Mouse (Mus musculus) embryonic facial prominence, embryonic 13.5 days (tissue): ENCODE results near the gene Mtss1l. TPM values are rescaled to one million over a fixed set of nuclear protein-coding genes. Genes with fewer than 3 reads are reported as not detected.

Experiments
- ATAC-seq: fragments of 200-750 bp; cut with Nextera tagmentation; 2 replicates; pipeline ENCODE4 v1.8.0; 2017; ENCODE audit warnings: low read depth; ENCODE audit not compliant: insufficient number of reproducible peaks, insufficient read depth, low FRiP score, low TSS enrichment
- H3K27ac ChIP-seq: fragments of 300-500 bp; sonication (generic); 2 replicates; pipeline ENCODE4 v1.5.1; 2015; ENCODE audit warnings: moderate library complexity, mild to moderate bottlenecking, inconsistent platforms
- H3K27me3 ChIP-seq: fragments of 300-500 bp; sonication (generic); 2 replicates; pipeline ENCODE4 v1.6.1; 2015; ENCODE audit warnings: mild to moderate bottlenecking, inconsistent platforms
- H3K36me3 ChIP-seq: fragments of 300-500 bp; sonication (generic); 2 replicates; pipeline ENCODE4 v1.6.1; 2015; ENCODE audit warnings: mild to moderate bottlenecking, inconsistent platforms
- H3K4me1 ChIP-seq: fragments of 300-500 bp; sonication (generic); 2 replicates; pipeline ENCODE4 v1.6.1; 2015; ENCODE audit warnings: inconsistent platforms
- H3K4me2 ChIP-seq: fragments of 300-500 bp; sonication (generic); 2 replicates; pipeline ENCODE4 v1.6.1; 2015; ENCODE audit warnings: moderate library complexity, mild to moderate bottlenecking, inconsistent platforms
- H3K4me3 ChIP-seq: fragments of 300-500 bp; sonication (generic); 2 replicates; pipeline ENCODE4 v1.5.1; 2015; ENCODE audit warnings: mild to moderate bottlenecking, inconsistent platforms
- H3K9ac ChIP-seq: fragments of 300-500 bp; sonication (generic); 2 replicates; pipeline ENCODE4 v1.6.1; 2015; ENCODE audit warnings: mild to moderate bottlenecking, inconsistent platforms
- H3K9me3 ChIP-seq: fragments of 300-500 bp; sonication (generic); 2 replicates; pipeline ENCODE4 v1.6.1; 2016; ENCODE audit warnings: inconsistent platforms
- WGBS: fragments of 180-500 bp; shearing (Covaris S2); methylation state at CpG from one replicate; pipeline ENCODE4 v1.1.7; 2015; ENCODE audit warnings: mixed read lengths; 5-methylcytosine and 5-hydroxymethylcytosine counted together
- polyA plus RNA-seq: library from polyadenylated mRNA; unstranded; fragments of >200 nt; fragmentation: Nextera tagmentation; extraction: Ambion mirVana; gene quantifications from 2 replicates; pipeline ENCODE4 v1.2.1, GENCODE M21; 2015

Mtss1l gene
- polyA plus RNA-seq, 1 experiment from 2014 or later, result 11.0 TPM

DNA sequence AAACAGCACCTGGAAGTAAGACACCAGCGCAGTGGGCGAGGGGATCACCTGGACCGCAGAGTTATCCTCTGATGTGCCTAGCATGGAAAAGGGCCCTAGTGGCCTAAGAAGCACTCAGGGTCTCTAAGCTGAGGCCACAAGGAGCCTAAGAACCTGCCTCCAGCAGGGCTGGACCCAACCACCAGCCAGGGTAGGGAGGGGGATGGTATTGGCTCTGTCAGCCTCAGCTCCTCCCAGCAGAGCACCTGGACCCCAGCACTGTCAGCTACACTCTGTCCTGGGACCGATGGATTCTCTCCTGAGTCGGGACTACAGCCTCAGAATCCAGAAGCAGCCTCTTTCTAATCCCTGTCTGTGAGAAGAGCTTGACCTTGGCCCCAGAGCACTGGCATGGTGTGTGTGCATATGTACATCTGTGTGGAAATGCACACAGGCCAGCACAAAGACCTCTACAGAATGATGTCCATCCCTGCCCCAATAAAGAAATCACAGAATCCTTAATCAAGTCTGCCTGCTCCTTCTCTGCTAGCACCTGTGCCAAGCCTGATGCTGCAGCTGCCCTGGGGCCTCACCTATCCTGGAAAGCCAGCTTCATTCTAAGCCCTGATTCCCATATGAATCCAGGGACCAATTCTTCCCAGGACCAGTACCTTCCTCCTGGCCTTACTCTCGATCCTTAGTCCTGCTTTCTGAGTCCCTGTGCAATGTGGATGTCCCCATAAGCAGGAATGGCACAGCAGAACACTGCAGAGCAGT lies 1.2 kb upstream of the Mtss1l start:
- ATAC-seq, result no peak
- H3K9me3 ChIP-seq, result no peaks in the 10 kb centered on the region
- no peaks in the 10 kb centered on the region for H3K27me3 ChIP-seq
- peaks cover 90% of the 10 kb centered on the region for H3K4me1 ChIP-seq
- no peak overlapping the region for H3K4me3 ChIP-seq
- 47% methylated on average over 6 of the region's 6 CpGs for WGBS
- peak overlapping the region; percentile 91 for H3K27ac ChIP-seq
- H3K9ac ChIP-seq, result peak overlapping the region; percentile 37; the same call in 1 of the 2 replicates
- H3K4me2 ChIP-seq, result peak overlapping the region; percentile 96; the same call in 1 of the 2 replicates
- H3K36me3 ChIP-seq, result peaks cover 13% of the 10 kb centered on the region

DNA sequence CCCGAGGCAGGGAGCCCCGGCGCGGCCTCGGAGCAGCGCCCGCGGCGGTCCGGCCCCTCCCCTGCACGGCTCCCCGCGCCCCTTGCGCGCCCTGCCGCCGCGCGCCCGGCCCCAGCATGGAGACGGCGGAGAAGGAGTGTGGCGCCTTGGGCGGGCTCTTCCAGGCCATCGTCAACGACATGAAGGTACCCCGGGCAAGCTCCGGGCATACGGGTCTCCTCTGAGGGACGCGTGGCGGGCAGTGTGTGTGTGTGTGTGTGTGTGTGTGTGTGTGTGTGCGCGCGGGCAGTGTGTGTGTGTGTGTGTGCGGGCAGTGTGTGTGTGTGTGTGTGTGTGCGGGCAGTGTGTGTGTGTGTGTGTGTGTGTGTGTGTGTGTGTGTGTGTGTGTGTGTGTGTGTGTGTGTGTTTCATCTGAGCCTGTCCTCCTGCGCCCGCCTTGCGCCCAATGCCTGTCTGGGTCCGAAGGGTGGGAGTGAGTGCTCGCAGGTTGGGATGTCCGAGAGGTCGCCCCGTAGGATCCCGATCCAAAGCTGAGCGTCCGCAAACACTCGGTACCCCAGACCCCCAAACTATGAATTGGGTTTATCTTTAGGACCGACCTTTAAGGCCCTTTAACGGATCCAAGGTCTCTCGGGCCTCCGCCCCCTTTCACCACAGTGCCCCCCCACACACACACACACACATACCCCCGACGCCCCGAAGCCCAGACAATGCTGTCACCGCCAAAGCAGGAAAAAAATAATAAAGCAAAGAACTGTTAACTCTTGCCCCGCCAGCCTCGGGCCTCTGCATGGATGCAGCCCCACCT lies 534 bp downstream of the Mtss1l start:
- H3K4me3 ChIP-seq, result peak overlapping the region; percentile 77
- H3K9ac ChIP-seq, result peak overlapping the region; percentile 94
- H3K4me1 ChIP-seq, result peaks cover 83% of the 10 kb centered on the region
- H3K9me3 ChIP-seq, result no peaks in the 10 kb centered on the region
- no peaks in the 10 kb centered on the region for H3K27me3 ChIP-seq
- ATAC-seq, result peak; percentile 8; the same call in 1 of the 2 replicates
- H3K4me2 ChIP-seq, result peak overlapping the region; percentile 96
- peak overlapping the region; percentile 91 for H3K27ac ChIP-seq
- peaks cover 26% of the 10 kb centered on the region for H3K36me3 ChIP-seq
- WGBS, result under 1% methylated on average over 40 of the region's 59 CpGs

DNA sequence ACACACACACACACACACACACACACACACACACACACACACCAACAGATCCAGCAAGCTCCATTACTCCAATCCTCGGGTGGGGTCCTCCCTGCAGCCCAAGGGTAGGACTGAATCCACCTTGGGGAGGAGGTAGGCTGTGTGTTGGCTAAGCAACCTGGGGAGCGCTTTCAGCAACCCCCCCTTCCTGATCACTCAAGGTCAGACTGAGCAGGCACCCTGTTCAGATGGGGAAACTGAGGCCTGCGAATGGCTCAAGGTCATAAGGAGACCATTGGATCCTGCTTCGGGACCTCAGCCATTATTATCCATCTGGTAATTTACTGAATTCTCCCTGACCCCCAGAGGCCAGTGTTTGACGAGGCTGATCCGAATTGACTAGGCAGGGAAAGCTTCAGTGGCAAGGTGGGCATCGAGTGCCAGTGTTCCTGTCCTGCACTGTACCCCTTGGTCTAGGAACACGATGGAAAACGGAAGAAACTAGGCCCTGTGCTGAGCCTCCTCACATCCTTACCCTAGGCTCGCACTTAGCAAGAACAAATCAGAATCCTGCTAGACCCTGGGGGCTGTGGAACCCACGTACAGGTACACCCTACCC lies 1.2 kb downstream of the Mtss1l start:
- H3K9me3 ChIP-seq, result no peaks in the 10 kb centered on the region
- H3K27me3 ChIP-seq, result no peaks in the 10 kb centered on the region
- H3K4me3 ChIP-seq, result peak overlapping the region; percentile 77
- ATAC-seq, result no peak
- H3K36me3 ChIP-seq, result peaks cover 33% of the 10 kb centered on the region
- peak overlapping the region; percentile 96 for H3K4me2 ChIP-seq
- H3K27ac ChIP-seq, result peak overlapping the region; percentile 91
- H3K9ac ChIP-seq, result peak overlapping the region; percentile 94
- 33% methylated on average over 11 of the region's 11 CpGs for WGBS
- peaks cover 79% of the 10 kb centered on the region for H3K4me1 ChIP-seq

DNA sequence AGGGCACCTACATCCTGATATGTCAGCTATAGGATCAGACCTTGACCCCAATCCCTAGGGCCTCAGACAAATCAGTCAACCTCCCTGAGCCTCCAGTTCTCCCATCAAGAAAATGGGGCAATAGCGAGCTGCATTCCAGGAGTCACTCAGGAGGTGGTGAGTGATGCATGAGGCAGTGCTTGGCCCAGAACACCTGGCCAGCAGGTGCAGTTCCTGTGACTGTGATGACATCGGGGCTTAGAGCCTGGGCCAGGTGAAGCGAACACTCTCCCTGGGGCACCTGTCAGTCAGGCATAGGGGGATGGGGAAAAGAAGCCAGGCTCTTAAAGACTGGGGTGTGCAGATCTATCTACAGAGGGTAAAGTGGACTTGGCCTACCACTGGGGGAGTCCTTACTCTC lies 3.2 kb downstream of the Mtss1l start:
- no peaks in the 10 kb centered on the region for H3K9me3 ChIP-seq
- H3K4me1 ChIP-seq, result peaks cover 60% of the 10 kb centered on the region
- no peak for ATAC-seq
- H3K36me3 ChIP-seq, result peaks cover 53% of the 10 kb centered on the region
- 0 out of 2 replicates have a peak overlapping the region, but pooled peaks have one; percentile 2 for H3K4me3 ChIP-seq
- H3K9ac ChIP-seq, result peak overlapping the region; percentile 94
- 57% methylated on average over 3 of the region's 3 CpGs for WGBS
- peak overlapping the region; percentile 96 for H3K4me2 ChIP-seq
- no peaks in the 10 kb centered on the region for H3K27me3 ChIP-seq
- H3K27ac ChIP-seq, result peak overlapping the region; percentile 77; the same call in 1 of the 2 replicates

DNA sequence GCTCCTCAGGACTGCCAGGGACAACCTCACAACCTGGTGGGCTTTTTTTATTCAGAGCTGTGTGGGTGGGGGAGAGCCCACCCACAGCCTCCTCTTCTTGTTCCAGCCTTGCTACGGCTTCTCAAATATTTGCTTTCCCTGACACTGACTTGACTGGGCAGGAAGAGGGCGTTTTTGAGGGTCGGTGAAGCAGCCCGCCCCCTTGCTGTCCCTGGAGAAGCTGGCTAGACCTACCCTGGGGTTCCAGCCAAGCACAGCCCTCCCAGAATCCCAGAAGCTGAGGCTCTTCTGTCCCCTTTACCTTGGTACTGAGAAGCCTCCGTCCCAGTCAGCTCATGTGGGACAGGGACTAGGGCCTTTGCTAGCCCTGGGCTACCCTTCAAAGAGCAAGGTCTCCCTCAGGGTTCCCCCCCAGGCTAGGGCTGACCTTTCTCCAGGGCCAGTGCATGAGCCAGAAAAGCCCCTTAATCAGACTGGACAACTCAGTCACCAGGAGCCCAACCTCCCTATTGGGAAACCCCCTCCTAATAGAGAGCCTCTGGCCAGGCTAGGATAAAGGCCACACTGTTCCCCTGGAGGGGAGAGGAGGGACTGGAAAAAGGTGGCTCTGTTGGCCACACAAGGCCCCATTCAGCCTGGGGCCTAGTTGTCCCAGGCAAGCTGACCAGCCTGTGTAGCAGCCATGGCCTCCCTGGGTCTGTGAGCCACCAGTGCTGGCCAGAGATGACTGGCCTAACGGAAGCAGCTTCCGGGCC lies 4.0 kb downstream of the Mtss1l start:
- ATAC-seq, result no peak
- Histone ChIP-seq H3K9ac (peak overlapping the region; percentile 51; the same call in 1 of the 2 replicates), H3K36me3 (peaks cover 61% of the 10 kb centered on the region), H3K4me1 (peaks cover 52% of the 10 kb centered on the region), H3K27ac (peak overlapping the region; percentile 77), H3K4me3 (0 out of 2 replicates have a peak overlapping the region, but pooled peaks have one; percentile 1), H3K27me3 (no peaks in the 10 kb centered on the region), H3K4me2 (peak overlapping the region; percentile 96), H3K9me3 (no peaks in the 10 kb centered on the region)
- WGBS, result 24% methylated on average over 7 of the region's 7 CpGs

DNA sequence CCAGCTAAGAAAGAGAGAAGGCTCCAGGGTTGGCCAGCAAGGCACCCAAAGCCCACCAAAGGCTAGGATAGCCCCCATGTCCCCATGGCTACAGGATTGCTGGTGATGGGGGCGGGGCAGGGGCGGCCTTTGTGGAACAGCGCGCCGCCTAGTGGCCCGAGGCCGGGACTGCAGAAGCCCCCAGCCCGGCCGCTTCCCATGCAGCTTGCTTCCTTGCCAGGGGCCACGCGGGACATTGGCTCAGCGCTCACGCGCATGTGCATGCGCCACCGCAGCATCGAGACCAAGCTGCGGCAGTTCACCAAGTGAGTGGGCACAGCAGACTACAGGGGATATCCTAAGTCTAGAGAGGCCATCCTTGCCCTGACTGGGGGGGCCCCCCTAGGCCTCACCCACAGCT lies 5.6 kb downstream of the Mtss1l start:
- Histone ChIP-seq H3K27ac (no peak overlapping the region), H3K4me2 (no peak overlapping the region), H3K27me3 (no peaks in the 10 kb centered on the region), H3K4me3 (no peak overlapping the region), H3K36me3 (peaks cover 77% of the 10 kb centered on the region), H3K9ac (no peak overlapping the region), H3K4me1 (peaks cover 43% of the 10 kb centered on the region), H3K9me3 (no peaks in the 10 kb centered on the region)
- WGBS, result 8% methylated on average over 18 of the region's 18 CpGs
- ATAC-seq, result no peak

DNA sequence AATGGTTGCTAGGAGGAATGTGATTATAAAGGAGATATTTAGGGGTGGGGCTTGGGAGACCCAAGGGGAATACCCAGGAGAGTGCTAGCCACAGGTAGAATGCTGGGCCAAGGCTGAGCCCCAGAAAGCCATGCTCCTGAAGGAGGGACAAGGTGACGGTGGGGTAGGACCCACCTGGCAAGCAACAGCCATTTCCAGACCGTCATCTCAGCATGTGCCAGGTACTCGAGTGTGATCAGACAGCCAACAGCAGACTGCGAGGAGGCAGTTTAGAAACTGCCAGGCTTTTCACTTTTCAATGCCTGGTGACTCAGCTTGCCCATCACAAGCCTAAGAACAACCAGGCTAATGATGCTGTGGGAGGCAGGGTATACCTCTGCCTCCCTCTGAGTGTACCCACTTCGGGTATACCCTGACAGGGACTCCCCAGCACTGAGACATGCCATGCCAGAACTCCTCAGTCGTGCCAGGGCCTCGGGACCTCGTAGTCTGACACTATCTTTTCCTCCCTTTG lies 10.1 kb downstream of the Mtss1l start:
- 92% methylated on average over 8 of the region's 8 CpGs for WGBS
- Histone ChIP-seq H3K4me3 (no peak overlapping the region), H3K4me2 (no peak overlapping the region), H3K27ac (no peak overlapping the region), H3K9me3 (no peaks in the 10 kb centered on the region), H3K4me1 (peaks cover 7% of the 10 kb centered on the region), H3K9ac (no peak overlapping the region), H3K27me3 (no peaks in the 10 kb centered on the region), H3K36me3 (peaks cover 97% of the 10 kb centered on the region)
- ATAC-seq, result no peak

DNA sequence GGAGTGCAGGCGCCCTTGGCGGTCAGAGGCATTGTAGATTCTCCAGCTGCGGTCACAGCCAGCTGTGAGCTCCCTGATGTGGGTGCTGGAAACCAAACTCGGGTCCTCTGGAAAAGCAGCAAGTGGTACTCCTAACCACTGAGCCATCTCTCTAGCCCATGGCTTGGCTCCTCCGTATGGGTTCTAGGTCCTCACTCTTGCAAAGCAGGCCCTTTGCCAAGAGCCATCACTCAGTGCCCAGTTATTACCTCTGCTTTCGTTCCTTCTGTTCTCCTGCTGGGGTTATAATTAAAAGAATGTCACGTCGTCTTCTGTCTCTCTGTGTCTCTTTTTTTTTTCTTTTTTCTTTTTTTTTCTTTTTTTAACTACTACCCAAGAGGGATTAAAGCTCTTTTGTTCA lies 11.8 kb downstream of the Mtss1l start:
- Histone ChIP-seq H3K4me2 (no peak overlapping the region), H3K9me3 (no peaks in the 10 kb centered on the region), H3K4me3 (no peak overlapping the region), H3K27ac (no peak overlapping the region), H3K4me1 (no peaks in the 10 kb centered on the region), H3K9ac (no peak overlapping the region), H3K27me3 (no peaks in the 10 kb centered on the region), H3K36me3 (peaks cover 98% of the 10 kb centered on the region)
- no peak for ATAC-seq
- WGBS, result 92% methylated on average over 8 of the region's 8 CpGs

DNA sequence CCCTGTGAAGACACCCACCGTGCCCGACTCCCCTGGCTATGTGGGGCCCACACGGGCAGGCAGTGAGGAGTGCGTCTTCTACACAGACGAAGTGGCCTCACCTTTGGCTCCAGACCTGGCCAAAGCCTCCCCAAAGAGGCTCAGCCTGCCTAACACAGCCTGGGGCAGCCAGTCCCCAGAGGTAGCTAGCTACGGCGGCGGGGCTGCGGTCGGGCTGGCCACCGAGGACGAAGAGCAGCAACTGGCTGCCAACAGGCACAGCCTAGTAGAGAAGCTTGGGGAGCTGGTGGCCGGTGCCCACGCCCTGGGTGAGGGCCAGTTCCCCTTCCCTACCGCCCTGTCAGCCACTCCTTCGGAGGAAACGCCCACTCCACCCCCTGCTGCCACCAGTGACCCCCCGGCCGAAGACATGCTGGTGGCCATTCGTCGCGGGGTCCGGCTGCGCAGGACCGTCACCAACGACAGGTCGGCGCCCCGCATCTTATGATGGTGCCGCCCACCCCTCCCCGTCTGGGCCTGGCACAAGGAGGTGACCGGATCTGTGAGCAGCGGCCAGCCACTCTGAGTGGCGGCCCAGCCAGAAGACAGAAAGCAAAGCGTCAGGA lies 17.4 kb downstream of the Mtss1l start:
- Histone ChIP-seq H3K9me3 (no peaks in the 10 kb centered on the region), H3K9ac (no peak overlapping the region), H3K36me3 (peaks cover 84% of the 10 kb centered on the region), H3K4me2 (no peak overlapping the region), H3K27me3 (no peaks in the 10 kb centered on the region), H3K27ac (no peak overlapping the region), H3K4me1 (no peaks in the 10 kb centered on the region), H3K4me3 (no peak overlapping the region)
- ATAC-seq, result no peak; the same call in 1 of the 2 replicates
- WGBS, result 95% methylated on average over 35 of the region's 35 CpGs

DNA sequence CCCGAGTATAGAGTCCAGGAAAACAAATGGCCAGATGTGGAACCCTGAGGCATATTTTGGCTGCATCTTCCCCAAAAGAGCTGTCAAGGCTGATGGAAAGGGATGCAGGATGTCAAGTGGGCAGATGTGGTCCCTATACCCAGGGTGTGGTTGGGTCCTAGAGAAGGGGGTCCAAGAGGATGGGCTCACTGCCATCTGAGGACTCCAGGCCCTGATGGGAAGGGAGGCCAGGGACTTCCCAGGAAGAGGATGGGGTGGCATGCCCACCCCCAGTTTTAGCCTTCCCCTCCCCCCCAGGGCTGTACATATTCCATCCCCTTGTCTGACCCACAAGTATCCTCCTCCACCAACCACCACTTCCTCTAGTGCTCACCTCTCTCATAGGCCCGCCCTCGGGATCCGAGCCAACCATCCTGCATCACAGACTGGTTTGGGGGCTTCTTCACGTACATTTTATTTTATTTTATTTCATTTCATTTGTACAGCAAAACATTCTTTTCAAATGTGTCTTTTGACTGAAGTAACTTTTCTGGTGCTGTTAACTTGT lies 19.4 kb downstream of the Mtss1l start:
- no peak overlapping the region for H3K9ac ChIP-seq
- H3K36me3 ChIP-seq, result peaks cover 65% of the 10 kb centered on the region
- no peaks in the 10 kb centered on the region for H3K4me1 ChIP-seq
- H3K27ac ChIP-seq, result no peak overlapping the region
- no peaks in the 10 kb centered on the region for H3K27me3 ChIP-seq
- 84% methylated on average over 5 of the region's 5 CpGs for WGBS
- no peaks in the 10 kb centered on the region for H3K9me3 ChIP-seq
- H3K4me3 ChIP-seq, result no peak overlapping the region
- no peak overlapping the region for H3K4me2 ChIP-seq
- ATAC-seq, result no peak
